Mouse (Mus musculus): ENCODE results near the gene 2310061I04Rik.

DNA sequence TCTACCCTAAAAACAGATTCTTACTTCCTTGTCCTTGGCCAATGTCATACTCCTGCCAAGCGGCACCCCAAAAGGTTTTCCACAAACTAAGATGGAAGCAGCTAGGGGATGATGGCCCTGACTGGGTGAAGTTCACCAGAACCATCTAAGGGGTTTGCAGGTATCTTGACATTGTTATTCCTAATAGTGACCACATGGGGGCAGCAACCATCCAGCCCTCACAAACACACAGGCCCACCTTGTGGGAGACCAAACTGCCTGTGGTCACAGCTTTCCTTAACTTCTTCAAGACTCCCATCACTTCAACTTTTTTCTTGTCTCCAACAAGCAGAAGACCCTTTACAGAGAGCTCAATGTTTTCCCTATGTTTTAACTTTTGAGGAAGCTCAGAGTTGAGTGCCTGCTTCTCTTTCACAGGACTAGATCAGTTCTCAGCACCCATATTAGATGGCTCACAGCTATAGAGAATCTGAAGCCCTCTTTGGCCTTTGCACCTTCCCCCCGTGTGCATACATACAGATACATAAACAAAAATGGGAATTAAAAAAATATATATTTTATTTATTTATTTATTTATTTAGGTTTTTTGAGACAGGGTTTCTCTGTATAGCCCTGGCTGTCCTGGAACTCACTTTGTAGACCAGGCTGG is 40.6 kb upstream of the 2310061I04Rik start:
- TF ChIP-seq GATA1 (IDR thresholded peaks at IDR 0.05; ENCODE audit: low read depth, low read length) (no peak), HCFC1 (IDR thresholded peaks at IDR 0.05; ENCODE audit: low read depth, low read length) (0 out of 2 replicates have a peak, but pooled peaks have one; percentile 35), POLR2A (IDR thresholded peaks at IDR 0.05; ENCODE audit: control insufficient read depth in 1 of 2, insufficient read depth in 1 of 2, low read depth in 1 of 2, low read length in 2 of 2, poor library complexity in 1 of 2) (no peak), EP300 (IDR thresholded peaks at IDR 0.05; ENCODE audit: low read depth in 1 of 2, low read length in 2 of 2) (no peak), TCF12 (IDR thresholded peaks at IDR 0.05; ENCODE audit: low read depth, low read length) (no peak), ZKSCAN1 (IDR thresholded peaks at IDR 0.05; ENCODE audit: low read depth, low read length) (no peak), CHD2 (IDR thresholded peaks at IDR 0.05; ENCODE audit: low read length) (no peak)

All from MEL (cell line).